Mouse (Mus musculus): ENCODE results near the gene Eif4a1.
A peak's percentile ranks its signal among the peaks of the same experiment; 100 is the strongest.

The Eif4a1 gene

DNA sequence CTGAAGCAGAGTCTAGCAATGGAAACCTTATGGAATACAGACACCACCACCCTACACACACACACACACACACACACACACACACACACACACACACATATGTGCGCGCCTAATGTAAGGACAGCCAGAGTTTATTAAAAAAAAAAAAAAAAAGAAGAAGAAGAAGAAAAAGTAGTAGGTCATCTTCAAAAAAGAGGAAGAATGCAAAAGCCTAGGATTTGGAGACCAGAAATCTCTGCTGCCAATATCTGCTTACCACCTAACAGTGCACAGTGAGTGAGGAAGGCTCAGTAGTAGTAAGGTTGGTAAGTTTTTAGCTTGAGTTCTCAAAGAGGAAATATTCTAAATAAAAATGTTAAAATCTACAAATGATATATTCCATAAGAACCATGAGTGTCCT, 6.9 kb upstream of the Eif4a1 start:
- DNase-seq (ENCODE audit: low spot score in 2 of 2): no peak

DNA sequence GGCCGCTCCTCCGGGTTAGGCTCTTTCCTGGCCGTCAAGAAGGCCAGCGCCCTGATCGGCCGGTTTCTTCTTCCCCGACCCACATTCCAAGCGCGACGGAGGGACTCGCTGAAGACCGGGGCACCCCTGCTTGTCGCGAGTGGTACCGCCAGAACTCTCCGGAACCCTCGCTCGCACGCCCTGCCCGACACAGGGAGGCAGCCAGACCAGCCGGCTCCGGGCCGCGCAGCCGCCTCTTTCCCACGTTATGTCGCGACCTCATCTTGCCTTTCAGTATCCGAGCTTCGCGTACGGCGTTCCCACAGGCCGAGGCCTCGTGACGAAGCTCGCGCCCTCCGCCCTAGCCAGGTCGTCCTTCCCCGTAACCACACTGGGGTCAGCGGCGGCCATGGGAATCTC, 498 bp downstream of the Eif4a1 start:
- DNase-seq (ENCODE audit: low spot score in 2 of 2): peak in 1 of 2 experiments; percentile 36

DNA sequence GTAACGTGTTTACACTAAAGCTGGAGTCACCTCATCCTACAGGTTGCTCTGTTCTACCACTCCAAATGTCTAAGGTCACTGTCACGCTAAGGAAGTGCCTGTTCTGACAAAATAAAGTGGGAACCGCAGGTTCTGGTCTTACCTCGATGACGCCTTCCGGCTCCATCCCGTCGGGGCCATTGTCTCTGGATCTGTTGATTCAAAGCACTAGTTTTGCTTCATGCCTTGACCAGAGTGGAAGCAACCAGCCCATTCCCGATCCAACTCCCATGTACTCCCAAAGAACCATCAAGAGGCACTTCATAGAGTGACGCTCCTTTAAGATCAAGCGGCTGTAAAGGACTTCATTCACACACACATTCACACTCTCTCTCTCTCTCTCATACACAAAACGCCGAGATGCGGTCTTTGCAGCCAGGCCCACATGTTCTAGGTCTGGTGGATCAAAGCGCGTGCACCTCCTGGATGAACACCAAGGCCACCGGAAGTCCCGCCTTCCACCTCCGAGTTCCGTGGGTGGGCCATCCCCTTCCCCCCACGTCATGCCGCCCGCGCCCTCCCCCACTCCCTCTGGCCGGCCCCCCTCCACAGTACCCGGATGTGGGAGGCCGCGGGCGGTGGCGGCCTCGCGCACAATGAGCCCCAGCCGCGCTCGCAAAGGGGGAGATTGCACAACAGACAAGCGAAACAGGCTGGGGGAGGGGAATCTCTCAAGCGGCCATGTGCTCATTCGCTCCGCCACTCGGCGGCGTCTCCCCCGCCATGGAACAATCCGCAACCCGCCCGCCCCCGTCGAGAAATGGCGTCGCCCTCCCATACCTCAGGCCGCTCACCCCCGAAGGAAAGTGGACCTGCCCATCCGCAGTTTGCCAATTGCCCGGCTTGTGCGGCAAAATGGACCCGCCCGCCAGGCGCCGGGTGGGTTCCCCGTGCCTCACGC, 1.2 kb downstream of the Eif4a1 start:
- DNase-seq (ENCODE audit: low spot score in 2 of 2): peak; percentile 84 to 92

DNA sequence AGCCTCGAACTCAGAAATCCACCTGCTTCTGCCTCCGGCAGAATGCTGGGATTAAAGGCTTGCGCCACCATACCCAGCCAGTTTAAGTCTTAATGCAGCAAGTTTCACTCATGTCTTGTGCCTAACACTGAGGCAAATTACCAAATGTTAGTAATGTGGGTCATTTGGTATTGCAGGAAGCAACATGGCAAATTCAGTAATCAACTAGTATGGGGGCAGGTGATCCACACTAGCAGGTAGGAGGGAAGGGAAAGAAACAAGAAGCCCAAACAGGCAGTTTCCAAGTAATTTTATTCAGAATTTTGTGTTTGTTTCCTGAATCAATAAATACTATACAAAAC, 5.6 kb downstream of the Eif4a1 start:
- DNase-seq (ENCODE audit: low spot score in 2 of 2): no peak

DNA sequence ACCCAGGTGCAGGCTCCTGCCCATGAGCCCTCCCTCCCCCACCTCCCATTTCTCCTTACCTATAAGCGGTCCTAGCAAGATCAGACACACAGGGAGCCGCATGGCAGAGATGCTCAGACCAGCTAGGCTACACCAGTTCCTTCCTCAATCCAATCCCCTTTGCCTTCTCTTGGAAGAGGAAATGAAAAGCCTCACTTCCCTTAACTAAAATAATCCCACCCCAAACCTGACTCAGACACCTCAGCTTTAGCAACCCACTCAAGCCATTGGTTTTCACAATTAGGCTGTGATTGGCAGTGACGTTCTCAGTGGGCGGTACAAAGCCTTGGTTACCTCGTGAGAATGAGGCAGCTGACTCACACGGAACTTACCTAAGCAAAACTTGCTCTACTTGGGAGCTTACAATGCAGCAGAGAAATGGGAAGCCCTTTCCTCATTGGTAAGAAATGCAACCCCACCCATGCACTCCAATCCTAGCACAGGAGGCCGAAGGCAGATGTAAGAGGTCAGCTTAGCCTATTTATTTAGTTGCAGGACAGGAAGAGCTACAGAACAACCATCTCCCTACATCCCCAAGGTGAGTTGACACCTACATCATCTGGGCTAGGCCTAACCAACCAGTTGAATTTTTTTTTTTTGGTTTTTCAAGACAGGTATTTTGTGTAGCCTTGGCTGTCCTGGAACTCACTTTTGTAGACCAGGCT, 6.1 kb downstream of the Eif4a1 start, which contains the start of gene Cd68:
Cd68 (minus strand) TSS at position 193 of the 704 bp plus-strand sequence.
- DNase-seq (ENCODE audit: low spot score in 2 of 2): peak in 1 of 2 experiments; percentile 45

DNA sequence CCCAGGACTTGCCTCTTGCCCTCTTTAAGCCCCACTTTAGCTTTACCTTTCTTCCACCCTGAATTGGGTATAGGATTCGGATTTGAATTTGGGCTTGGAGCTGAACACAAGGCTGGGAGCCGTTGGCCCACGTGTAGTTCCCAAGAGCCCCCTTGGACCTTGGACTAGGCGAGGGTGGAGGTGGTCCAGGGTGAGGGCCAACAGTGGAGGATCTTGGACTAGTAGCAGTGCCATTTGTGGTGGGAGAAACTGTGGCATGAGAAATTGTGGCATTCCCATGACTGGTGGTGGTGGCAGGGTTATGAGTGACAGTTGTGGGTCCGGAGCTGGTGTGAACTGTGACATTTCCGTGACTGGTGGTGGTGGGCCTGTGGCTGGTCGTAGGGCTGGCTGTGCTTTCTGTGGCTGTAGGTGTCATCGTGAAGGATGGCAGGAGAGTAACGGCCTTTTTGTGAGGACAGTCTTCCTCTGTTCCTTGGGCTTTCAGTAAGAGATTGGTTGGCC, 6.7 kb downstream of the Eif4a1 start:
- DNase-seq (ENCODE audit: low spot score in 2 of 2): no peak

DNA sequence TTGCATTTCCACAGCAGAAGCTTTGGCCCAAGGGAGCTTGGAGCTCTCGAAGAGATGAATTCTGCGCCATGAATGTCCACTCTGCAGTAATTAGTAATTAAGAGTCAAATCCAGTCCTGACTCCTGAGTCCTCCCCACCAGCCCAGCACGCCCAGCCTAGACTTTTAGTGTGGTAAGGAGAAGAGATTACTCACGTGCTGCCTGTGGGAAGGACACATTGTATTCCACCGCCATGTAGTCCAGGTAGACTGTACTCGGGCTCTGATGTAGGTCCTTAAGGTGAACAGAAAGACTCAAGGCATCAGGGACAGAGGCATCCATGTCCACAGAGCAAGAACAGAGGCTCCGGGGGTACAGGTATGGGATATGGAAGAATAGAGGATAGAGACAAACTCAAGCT, 7.4 kb downstream of the Eif4a1 start:
- DNase-seq (ENCODE audit: low spot score in 2 of 2): no peak

DNA sequence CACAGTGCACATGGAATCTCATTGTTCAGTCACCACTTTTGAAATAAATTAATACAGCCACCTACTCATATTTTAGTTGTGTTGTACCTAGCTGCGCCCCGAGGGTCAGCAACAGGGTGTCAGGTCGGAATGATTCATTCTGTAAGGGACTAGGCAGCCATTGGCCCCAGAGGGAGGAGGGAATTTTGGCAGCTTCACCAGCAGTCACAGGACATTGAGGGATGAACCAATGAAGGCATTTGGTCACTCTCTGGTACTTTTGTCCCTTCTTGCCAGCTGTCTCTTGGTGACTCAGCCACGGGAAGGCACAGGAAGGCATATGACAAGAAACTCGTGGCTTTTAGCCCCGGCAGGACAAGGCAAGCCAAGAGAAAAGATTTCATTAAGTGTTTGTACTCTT, 8.4 kb downstream of the Eif4a1 start:
- no peak for DNase-seq (ENCODE audit: low spot score in 2 of 2)

DNA sequence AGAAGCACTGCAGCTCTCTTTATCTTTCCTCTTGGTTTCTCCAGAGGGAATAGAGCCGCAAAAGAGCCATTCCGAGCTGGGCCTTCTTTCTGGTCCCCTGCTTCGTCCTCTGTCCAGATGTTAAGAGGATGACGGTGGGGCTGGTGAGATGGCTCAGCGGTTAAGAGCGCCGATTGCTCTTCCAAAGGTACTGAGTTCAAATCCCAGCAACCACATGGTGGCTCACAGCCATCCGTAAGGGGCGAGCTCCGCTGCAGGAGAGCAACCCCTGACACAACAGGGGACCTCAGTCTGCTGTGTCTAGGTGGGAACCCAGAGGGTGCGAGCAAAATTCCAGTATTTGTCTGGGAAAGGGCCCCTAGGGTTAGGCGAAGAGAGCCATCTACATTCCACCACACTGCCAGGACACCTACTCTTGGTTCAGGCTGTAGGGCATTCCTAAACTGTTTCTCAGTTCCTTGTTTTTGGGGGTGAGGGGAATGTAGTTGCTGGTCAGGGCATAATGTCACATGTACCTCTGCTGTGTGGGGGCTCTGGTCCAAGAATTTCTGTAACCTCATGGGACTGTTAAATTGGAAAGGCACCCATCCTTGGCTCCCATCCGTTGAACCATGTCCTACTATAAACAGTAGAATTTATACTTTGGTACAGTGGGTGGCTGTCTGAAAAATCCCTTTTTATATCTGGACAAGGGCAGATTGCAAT, 9.1 kb downstream of the Eif4a1 start:
- no peak for DNase-seq (ENCODE audit: low spot score in 2 of 2)

DNA sequence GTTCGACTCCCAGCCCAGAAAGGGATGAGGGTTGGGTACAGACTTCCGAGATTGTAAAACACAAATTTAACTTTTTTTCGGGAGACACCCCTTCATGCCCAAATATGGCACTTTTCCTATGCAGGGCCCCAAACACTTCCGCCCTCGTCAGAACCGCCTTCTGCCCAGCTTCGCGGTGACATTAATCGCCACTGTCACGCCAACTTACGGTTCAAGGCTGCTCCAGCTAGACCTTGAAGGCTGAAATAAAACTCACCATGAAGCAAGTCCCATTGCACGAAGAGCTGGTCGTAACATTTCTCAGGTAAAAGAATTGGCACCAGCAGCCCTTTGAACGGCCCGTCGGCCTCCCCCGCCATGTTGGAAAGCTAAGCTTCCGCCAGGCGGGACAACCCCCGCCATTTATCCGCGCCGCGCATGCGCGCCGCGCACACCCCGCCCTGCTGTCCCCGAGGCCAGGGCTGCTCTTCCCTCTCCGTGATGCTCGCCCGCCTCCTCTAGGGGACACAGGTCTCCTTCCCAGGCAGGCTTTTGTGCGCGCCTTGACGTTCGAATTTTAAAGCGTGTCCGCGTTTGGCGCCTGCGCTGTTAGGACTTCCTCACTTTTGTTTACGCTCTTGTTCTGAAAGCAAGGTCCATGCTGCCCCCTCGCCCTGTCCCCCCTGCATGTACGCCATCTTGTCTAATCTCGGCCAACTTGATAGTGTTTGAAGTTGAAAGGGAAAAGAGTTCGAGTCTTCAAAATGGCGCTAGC, 9.8 kb downstream of the Eif4a1 start, which contains the start of gene Mpdu1:
Mpdu1 (minus strand) TSS at position 430 of the 754 bp plus-strand sequence.
- peak; percentile 83 to 90 for DNase-seq (ENCODE audit: low spot score in 2 of 2)

DNA sequence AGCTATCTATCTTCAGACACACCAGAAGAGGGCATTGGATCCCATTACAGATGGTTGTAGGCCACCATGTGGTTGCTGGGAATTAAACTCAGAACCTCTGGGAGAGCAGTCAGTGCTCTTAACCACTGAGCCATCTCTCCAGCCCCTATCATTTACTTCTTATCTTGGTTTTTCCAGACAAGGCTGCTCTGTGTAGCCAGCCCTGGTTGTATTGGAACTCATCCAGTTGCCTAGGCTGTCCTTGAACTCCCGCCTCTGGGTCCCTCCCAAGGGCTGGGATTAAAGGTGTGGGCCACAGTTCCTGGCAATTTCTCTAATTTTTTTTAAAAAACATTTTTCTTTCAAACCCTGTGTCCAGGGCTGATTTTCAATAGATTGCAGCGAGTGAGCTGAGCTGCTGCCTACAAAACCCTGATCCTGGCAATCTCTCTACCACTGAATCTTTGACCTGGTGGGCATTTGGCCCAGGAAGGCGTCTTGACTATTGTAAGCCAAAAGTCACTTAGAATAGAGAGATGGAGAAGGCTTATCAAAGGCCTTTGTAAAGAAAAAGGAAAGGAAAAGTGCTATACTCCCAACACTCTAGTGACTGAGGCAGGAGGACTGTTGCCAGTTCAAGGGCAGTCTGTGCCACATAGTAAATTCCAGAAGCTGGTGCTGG, 10.9 kb downstream of the Eif4a1 start:
- DNase-seq (ENCODE audit: low spot score in 2 of 2): no peak

DNA sequence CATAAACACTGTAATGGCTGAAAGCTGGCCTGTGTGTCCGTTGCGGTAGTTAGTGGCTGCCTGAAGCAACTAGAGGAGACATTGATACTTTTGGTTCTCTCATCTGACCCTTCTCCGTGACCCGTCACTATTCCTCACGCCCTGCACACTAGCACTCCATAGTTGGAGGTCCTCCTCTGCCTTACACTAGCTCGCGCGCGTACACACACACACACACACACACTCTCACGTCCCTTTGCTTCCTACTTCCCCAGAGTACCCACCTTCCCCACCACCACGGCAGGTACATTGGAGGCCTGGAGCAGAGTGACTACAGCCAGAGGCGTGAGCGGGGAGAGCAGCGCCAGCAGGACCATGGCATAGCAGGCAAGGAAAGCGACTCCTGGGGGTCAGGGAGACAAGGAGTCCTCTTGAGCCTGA, 14.8 kb downstream of the Eif4a1 start:
- no peak for DNase-seq (ENCODE audit: low spot score in 2 of 2)

DNA sequence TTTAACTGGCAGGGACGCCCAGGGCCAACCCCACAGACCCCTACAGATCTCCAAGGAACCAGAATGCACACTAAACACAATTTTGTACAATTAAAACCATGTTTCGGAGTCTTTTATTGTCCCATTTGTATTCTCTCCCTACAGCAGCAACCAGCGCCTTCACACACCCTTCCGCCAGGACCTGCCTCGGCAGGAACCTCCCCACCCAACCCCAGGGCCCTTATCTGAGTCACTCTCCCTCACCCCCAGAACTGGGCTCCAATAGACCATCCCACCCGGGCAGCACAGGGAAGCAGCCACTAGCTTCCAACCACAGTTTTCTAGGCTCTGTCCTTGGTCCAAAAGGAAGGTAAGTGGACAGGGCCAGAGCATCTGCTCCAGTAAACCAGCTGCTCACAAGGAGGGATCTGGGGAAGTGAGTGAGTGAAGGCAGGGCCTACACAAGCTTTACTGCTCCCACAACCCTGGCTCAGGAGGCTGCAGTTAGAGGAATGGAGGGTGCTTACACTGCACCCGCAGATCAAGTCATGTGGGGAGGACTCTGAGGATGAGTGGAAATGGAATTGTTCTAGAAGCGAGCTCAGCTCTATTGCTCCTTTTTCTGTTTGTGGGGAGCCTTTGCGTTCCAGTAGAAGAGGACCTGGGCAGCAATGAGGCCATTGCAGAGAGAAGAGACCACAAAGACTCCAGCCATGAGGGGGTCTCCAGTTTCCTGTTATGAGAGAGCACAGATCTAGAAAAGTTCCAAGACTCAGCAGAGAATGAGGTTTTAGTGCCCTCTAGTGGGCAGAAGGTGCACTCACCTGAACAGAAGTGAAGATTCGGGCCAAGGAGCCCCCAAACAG, 15.4 kb downstream of the Eif4a1 start:
- peak in 1 of 2 experiments; percentile 49 for DNase-seq (ENCODE audit: low spot score in 2 of 2)

DNA sequence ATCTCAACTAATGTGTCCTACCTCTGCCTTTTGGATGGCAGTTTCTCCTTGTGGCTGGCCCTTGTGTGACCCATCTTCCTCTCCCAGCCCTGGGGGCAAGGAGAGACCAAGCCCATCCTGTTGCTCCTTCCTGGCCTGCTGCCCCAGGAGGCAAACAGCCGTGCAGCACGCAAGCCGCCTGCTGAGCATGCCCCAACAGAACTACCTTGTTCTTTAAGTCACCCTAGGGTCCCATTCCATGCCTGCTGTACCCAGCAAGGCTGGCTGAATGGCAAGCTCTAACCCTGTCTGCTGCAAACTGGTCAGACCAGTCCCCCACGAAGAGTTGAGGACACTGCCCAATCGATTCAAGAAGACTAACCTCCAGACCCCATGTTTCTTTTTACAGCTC, 16.2 kb downstream of the Eif4a1 start:
- no peak for DNase-seq (ENCODE audit: low spot score in 2 of 2)

DNA sequence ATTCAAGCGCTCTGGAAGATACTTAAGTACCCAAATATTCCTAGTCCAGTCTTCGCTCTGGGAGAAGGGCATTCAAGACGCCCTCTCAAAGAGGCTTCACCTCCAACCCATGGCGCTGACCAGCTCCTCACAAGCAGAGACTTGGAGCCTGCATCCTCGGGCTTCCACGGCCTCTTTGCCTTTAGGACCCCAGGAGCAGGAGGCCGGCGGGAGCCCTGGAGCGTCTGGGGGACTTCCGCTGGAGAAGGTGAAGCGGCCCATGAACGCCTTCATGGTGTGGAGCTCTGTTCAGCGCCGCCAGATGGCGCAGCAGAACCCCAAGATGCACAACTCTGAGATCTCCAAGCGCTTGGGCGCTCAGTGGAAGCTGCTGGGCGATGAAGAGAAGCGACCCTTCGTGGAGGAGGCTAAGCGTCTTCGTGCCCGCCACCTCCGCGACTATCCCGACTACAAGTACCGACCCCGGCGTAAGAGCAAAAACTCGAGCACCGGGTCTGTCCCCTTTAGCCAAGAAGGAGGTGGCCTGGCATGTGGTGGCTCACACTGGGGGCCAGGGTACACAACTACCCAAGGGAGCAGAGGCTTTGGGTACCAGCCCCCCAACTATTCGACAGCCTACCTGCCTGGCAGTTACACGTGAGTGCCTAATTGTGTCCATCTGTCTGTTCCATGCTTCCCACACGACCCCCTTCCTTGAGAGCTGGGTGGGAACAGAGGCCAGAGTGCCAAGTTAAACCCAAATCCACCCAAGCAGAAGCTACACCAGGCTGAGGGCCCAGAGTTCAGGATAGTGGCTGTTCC, 16.8 kb downstream of the Eif4a1 start, which contains the start of gene Sox15:
Sox15 (plus strand) TSS at position 51 of the 801 bp plus-strand sequence.
- DNase-seq (ENCODE audit: low spot score in 2 of 2): peak in 1 of 2 experiments; percentile 27

DNA sequence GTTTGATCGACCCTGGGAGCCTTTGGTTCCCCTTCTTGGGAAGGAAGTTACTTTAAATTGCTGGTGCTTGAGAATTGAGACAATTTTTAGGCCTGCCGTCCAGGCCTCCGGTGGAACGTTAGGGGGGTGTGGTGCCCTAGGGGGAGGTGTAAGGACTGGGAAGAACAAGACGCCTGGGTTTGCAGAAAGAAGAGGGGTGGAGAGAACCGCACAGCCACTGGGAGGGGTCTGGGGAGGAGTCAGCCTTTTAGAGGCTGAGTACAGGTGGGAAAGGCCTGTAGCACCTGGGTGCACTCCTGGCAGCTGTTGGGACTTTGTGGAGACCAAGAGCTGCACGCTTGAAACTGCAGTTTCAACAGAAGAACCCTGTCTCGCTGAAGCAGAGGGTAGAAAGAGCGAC, 17.5 kb downstream of the Eif4a1 start:
- no peak for DNase-seq (ENCODE audit: low spot score in 2 of 2)

DNA sequence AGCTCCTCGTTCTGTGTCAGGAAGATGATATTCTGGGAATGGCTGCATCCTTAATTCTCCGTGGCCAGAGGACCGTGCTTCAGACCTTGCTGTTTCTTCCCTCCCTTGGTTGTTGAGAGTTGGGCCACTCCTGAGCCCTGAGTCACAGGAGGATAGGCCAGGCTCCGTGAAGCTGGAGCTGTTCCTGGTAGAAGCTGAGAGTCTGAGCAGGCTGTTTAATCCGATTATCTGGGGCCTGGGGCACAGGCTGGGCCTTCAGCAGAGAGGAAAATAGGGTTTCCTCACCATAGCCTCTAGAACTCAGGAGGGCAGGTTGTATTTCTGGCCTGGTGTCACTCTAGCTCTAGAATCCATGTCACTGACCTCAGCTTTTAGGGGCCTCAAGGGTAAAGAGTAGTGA, 18.8 kb downstream of the Eif4a1 start:
- DNase-seq (ENCODE audit: low spot score in 2 of 2): no peak

DNA sequence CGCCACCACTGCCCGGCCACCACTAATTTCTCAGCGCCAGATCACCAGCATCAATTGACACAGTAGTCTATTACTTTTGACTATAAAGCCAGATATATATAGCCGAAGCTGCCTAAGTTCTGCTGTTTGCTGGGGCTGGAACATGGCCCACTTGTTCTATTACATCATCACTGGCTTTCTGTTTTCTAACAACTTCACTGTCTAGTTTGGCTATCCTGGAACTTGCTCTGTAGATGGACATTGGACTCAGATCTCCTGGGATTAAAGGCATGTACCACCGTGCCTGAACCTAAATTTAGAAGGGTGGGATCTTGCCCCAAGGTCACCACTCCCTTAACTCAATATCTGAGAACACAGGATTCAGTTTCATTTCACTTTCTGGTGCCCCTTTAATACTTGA, 26.4 kb downstream of the Eif4a1 start:
- DNase-seq (ENCODE audit: low spot score in 2 of 2): no peak

DNA sequence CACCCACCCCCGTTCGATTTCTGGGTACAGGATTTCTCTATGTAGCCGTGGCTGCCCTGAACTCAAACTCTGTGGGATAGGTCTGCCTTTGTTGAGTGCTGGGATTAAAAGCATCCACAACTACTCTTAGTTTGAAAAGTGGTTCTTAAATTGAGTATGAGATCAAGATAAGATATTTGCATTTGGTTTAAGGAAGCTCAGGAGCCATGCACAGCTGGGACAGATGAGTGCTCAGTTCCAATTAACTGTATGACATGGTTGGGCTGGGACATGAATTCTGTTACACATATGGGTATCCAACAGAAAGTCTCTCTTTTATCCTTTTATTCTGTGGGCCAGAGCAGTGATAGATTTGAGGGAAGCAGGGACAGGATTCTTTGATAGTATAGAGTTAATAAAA, 36.8 kb downstream of the Eif4a1 start:
- DNase-seq (ENCODE audit: low spot score in 2 of 2): no peak

Data from spleen, postnatal 14 days (tissue).